Mouse (Mus musculus) MEL (cell line): ENCODE data around the gene Map3k9.
A peak's percentile ranks its signal among the peaks of the same experiment; 100 is the strongest.

Experiments used
- CTCF ChIP-seq, 3 experiments: IDR thresholded peaks in 2 of 3; conservative IDR thresholded peaks in 1 of 3; 2 replicates each; pipeline ENCODE4 v1.5.1; 2011 to 2012; ENCODE audit warnings: low read length in 3 of 3, low read depth in 2 of 3, mild to moderate bottlenecking in 2 of 3, improper control_type of control experiment in 1 of 3, inconsistent platforms in 1 of 3, mixed read lengths in 1 of 3, moderate library complexity in 1 of 3; ENCODE audit not compliant: control insufficient read depth in 1 of 3, insufficient read depth in 1 of 3, poor library complexity in 1 of 3, severe bottlenecking in 1 of 3
- EP300 ChIP-seq, 2 experiments: IDR thresholded peaks; 2 replicates each; pipeline ENCODE4 v1.6.1; 2011; ENCODE audit warnings: improper control_type of control experiment in 2 of 2, low read length in 2 of 2, low read depth in 1 of 2, mild to moderate bottlenecking in 1 of 2
- KAT2A ChIP-seq: conservative IDR thresholded peaks from 2 replicates; pipeline ENCODE4 v1.6.1; 2012; ENCODE audit warnings: low read depth, low read length, improper control_type of control experiment, inconsistent platforms
- UBTF ChIP-seq: IDR thresholded peaks from 2 replicates; pipeline ENCODE4 v1.6.1; 2012; ENCODE audit warnings: low read depth, mild to moderate bottlenecking, inconsistent platforms, low read length, improper control_type of control experiment, moderate library complexity, borderline replicate concordance; ENCODE audit not compliant: insufficient read depth

DNA sequence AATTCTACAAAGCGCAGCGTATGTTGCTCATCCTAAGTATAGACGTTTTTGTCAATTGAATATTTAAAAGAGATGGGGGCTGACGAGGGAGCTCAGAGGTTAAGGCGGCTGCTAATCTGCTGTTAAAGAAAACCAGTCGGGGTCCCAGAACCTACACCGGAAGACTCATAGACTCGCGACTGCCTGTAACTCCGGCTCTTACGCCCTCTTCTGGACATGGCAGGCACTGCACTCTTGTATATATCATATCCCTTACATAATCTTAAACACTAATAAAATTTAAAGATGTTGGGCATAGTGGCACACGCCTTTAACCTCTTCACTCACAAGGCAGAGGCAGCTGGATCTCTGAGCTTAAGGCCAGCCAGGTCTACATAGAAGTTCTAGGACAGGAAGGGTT is 6.3 kb upstream of the Map3k9 start:
- no peak for TF ChIP-seq EP300 (IDR thresholded peaks at IDR 0.05; ENCODE audit: low read depth in 1 of 2, low read length in 2 of 2)
- TF ChIP-seq KAT2A: no peak
- peak; percentile 37 to 58 (median 48) for TF ChIP-seq CTCF (IDR thresholded peaks at IDR 0.05 in 2 of 3, conservative IDR thresholded peaks at IDR 0.05 in 1 of 3; ENCODE audit: control insufficient read depth in 1 of 3, insufficient read depth in 1 of 3, low read depth in 2 of 3, low read length in 3 of 3, poor library complexity in 1 of 3, severe bottlenecking in 1 of 3)
- TF ChIP-seq UBTF: no peak
